Mouse (Mus musculus): ENCODE measurements at regions not wholly inside any gene's neighbourhood (a gene's known extent, or its start where the extent isn't known, plus 50 kb on each side); places are given as distances from the start of the nearest gene placed in this dataset.

DNA sequence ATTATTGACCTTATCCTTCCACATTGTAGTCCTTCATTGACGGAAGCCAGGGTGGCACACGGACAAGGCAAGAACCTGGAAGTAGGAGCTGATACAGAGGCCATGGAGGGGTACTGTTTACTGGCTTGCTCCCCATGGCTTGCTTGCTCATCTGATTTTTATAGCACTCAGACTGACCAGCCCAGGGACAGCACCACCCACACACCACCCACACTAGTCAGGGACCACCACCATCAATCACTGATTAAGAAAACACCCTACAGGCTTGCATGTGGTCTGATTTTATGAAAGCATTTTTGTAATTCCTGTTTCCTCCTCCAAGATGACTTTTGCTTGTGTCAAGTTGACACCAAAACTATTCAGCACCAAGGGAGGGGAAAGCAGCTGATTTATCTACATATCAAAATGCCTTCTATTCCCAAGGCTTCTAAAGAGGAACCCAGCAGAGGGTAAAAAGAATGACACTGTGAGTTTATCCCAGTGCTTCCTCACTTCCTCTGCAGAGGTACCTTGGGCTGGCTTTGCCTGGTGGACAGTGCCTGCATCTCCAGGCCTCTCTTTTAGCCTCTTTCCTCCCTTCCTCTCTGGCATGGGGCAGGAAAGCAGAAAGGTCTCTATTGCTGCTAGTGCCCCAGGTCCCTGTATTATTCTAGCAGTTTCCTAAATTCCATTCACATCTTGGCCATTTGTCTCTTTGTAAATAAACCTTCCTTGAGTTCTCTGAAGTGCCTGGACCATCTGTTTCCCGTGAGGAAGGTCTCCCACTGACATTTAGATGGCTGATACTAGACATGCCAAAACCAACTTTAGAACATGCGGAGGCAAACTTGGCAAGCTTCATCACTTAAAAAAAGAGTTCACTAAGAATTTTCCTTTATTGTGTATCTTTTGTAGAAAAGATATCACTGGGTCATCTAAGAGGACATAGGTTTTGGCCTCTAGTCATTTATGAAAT, 507.6 kb downstream of the Gja1 start:
- TF ChIP-seq CHD2 (IDR thresholded peaks at IDR 0.05; ENCODE audit: low read depth, low read length) (no peak), ZC3H11A (IDR thresholded peaks at IDR 0.05; ENCODE audit: borderline replicate concordance, low read depth, low read length) (no peak), MAFK (IDR thresholded peaks at IDR 0.05; ENCODE audit: insufficient read depth, low read depth, low read length) (no peak), ZNF384 (IDR thresholded peaks at IDR 0.05; ENCODE audit: low read depth, low read length) (no peak), HCFC1 (IDR thresholded peaks at IDR 0.05; ENCODE audit: borderline replicate concordance, insufficient read depth, low read length) (no peak)
